Mouse (Mus musculus) forebrain, postnatal 0 days (tissue): ENCODE measurements around the gene Pcdh8. TPM values are rescaled to one million over a fixed set of nuclear protein-coding genes. Genes with fewer than 3 reads are reported as not detected.

Experiments
- ATAC-seq: fragments of 200-750 bp; cut with Nextera tagmentation; 2 replicates; pipeline ENCODE4 v1.8.0; 2017; ENCODE audit warnings: mild to moderate bottlenecking, moderate library complexity
- DNase-seq: peaks from one replicate; pipeline ENCODE4 v3.0.0-alpha.2; 2015
- H3K27ac ChIP-seq: fragments of 300-500 bp; sonication (generic); 2 replicates; pipeline ENCODE4 v1.5.1; 2014; ENCODE audit warnings: low read depth, mild to moderate bottlenecking, antibody characterized with exemption, low read length, moderate library complexity, mixed read lengths
- H3K27me3 ChIP-seq: fragments of 300-500 bp; sonication (generic); 2 replicates; pipeline ENCODE4 v1.6.1; 2014; ENCODE audit warnings: mild to moderate bottlenecking, low read length, mixed read lengths; ENCODE audit not compliant: insufficient read depth
- H3K36me3 ChIP-seq: fragments of 300-500 bp; sonication (generic); 2 replicates; pipeline ENCODE4 v1.6.1; 2014; ENCODE audit warnings: mild to moderate bottlenecking, moderate library complexity; ENCODE audit not compliant: insufficient read depth
- H3K4me1 ChIP-seq: fragments of 300-500 bp; sonication (generic); 2 replicates; pipeline ENCODE4 v1.6.1; 2014; ENCODE audit warnings: antibody characterized with exemption; ENCODE audit not compliant: insufficient read depth
- H3K4me2 ChIP-seq: fragments of 300-500 bp; sonication (generic); 2 replicates; pipeline ENCODE4 v1.6.1; 2014; ENCODE audit warnings: low read depth, mild to moderate bottlenecking, moderate library complexity
- H3K4me3 ChIP-seq: fragments of 300-500 bp; sonication (generic); 2 replicates; pipeline ENCODE4 v1.5.1; 2014; ENCODE audit warnings: low read depth, low read length, mixed read lengths
- H3K9ac ChIP-seq: fragments of 300-500 bp; sonication (generic); 2 replicates; pipeline ENCODE4 v1.6.1; 2014; ENCODE audit warnings: mild to moderate bottlenecking
- H3K9me3 ChIP-seq: fragments of 300-500 bp; sonication (generic); 2 replicates; pipeline ENCODE4 v1.6.1; 2016; ENCODE audit warnings: low read length
- CTCF ChIP-seq: sonication (generic); IDR thresholded peaks from 2 replicates; pipeline ENCODE4 v1.5.1; 2016; ENCODE audit warnings: antibody characterized with exemption, control low read depth, low read depth
- WGBS: fragments of 180-500 bp; shearing (Covaris S2); extraction: QIAGEN DNeasy Blood & Tissue Kit; methylation state at CpG from one replicate; pipeline ENCODE4 v1.1.7; 2014; 5-methylcytosine and 5-hydroxymethylcytosine counted together
- polyA plus RNA-seq: library from polyadenylated mRNA; unstranded; fragments of >200 nt; fragmentation: Nextera tagmentation; extraction: Ambion mirVana; gene quantifications from 2 replicates; pipeline ENCODE4 v1.2.1, GENCODE M21; 2015
- total RNA-seq: library from RNA; depleted of rRNA; stranded (reverse); fragments of >200 nt; gene quantifications from 2 replicates; pipeline ENCODE4 v1.2.3, GENCODE M21; 2014

Gene Pcdh8
- total and polyA plus RNA-seq, 2 experiments from 2014 or later, result 51.5 to 130 TPM

GRCm38 (mm10) chr14:79754601-79755222 lies 16.4 kb downstream of the Pcdh8 start:
- H3K4me2 ChIP-seq, result no peak overlapping the region
- H3K9me3 ChIP-seq, result no peaks in the 10 kb centered on the region
- ATAC-seq, result peak; percentile 36; the same call in 1 of the 2 replicates
- H3K9ac ChIP-seq, result no peak overlapping the region
- no peak overlapping the region for H3K27ac ChIP-seq
- TF ChIP-seq CTCF, result no peak
- H3K27me3 ChIP-seq, result no peaks in the 10 kb centered on the region
- H3K36me3 ChIP-seq, result no peaks in the 10 kb centered on the region
- no peak overlapping the region for H3K4me3 ChIP-seq
- H3K4me1 ChIP-seq, result no peaks in the 10 kb centered on the region
- WGBS, result 44% methylated on average over 13 of the region's 13 CpGs
- DNase-seq, result no peak

DNA sequence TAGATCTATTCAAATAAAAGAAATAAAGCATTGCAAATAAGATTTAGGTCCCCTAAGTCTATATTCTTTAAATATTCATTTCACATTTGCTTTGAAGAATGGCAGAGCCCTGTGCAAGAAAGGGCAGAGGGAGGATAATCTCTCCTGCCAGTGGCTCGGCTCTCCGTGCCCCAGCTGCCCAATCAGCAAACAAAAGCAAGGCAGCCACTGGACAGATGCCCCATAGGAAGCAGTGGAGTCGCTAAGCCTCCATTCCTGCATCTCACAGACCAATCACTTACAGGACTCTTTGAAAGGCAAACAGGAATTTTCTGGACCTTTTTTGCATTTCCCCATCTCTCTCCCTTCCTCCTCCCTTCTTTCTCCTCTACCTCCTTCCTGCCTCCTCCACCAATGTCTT lies 17.0 kb downstream of the Pcdh8 start:
- H3K4me1 ChIP-seq, result no peaks in the 10 kb centered on the region
- no peak for TF ChIP-seq CTCF
- ATAC-seq (no peak), DNase-seq (no peak)
- no peak overlapping the region for H3K4me2 ChIP-seq
- no peaks in the 10 kb centered on the region for H3K36me3 ChIP-seq
- H3K27ac ChIP-seq, result no peak overlapping the region
- no peaks in the 10 kb centered on the region for H3K27me3 ChIP-seq
- H3K9me3 ChIP-seq, result no peaks in the 10 kb centered on the region
- H3K9ac ChIP-seq, result no peak overlapping the region
- H3K4me3 ChIP-seq, result no peak overlapping the region
- WGBS, result 20% methylated on average over 3 of the region's 3 CpGs

DNA sequence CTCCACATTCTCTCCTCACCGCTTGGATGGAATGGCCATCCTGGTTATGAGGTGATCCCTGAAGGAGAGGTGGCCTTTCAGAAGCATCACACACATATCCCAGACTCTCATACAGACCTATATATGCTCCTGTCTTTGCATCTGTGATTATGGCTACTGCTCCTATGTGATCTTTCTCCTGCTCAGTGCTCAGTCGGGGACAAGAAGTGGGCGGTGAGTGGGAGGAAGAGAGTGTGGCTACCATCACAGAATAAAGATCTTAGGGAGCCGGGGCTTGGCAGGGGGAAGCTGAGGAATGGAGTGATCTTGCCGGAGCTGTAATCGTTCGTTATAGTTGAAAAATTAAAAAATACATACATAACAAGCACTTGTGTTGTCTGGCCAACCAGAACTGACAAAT lies 17.4 kb downstream of the Pcdh8 start:
- Histone ChIP-seq H3K9me3 (no peaks in the 10 kb centered on the region), H3K4me3 (no peak overlapping the region), H3K36me3 (no peaks in the 10 kb centered on the region), H3K4me2 (no peak overlapping the region), H3K27ac (no peak overlapping the region), H3K4me1 (no peaks in the 10 kb centered on the region), H3K9ac (no peak overlapping the region), H3K27me3 (no peaks in the 10 kb centered on the region)
- WGBS, result 65% methylated on average over 7 of the region's 7 CpGs
- ATAC-seq (no peak), DNase-seq (no peak)
- no peak for TF ChIP-seq CTCF

DNA sequence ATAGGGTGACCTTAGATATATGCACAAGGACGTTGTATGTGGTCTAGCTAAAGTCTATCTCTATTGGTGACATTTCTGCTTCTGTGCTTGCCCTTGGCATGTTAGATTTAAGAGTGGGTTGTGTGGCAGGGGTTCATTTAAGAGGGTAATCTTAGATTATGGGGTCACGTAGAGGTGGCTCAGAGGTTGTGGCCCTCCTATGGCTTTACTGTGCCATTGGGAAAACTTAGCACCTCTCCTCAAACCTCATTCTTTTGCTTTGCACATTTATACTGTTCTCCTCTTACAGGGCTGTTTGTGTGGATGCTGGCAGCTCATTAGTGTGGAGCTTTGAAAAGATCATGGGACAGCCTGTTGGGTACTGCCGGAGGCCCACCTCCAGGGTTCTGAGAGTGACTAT lies 30.6 kb downstream of the Pcdh8 start:
- no peak overlapping the region for H3K4me2 ChIP-seq
- no peak overlapping the region for H3K27ac ChIP-seq
- no peaks in the 10 kb centered on the region for H3K4me1 ChIP-seq
- H3K9ac ChIP-seq, result no peak overlapping the region
- H3K9me3 ChIP-seq, result no peaks in the 10 kb centered on the region
- 62% methylated on average over 3 of the region's 3 CpGs for WGBS
- no peaks in the 10 kb centered on the region for H3K36me3 ChIP-seq
- ATAC-seq (no peak), DNase-seq (no peak)
- no peak overlapping the region for H3K4me3 ChIP-seq
- no peak for TF ChIP-seq CTCF
- no peaks in the 10 kb centered on the region for H3K27me3 ChIP-seq

DNA sequence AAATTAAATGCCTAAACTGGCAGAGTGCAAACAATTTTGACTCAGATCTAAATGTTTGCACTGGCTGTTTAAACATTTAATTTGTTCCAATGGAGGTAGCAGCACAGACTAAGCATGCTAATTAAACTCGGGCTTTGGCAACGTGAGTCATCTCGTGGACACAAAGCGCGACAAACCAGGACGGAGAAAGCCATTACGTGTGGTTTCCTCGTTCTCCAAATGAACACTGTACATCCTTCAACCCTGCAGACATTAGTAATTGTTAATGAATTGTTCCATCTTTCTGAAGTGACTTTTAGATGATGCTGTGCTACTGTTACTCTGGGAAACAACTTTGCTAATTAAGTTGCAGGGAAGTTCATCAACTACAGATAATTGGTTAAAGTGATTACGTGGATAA lies 32.7 kb downstream of the Pcdh8 start:
- no peak for DNase-seq
- no peaks in the 10 kb centered on the region for H3K36me3 ChIP-seq
- no peak for ATAC-seq

GRCm38 (mm10) chr14:79737642-79738379 lies 33.3 kb downstream of the Pcdh8 start:
- no peak overlapping the region for H3K4me2 ChIP-seq
- no peaks in the 10 kb centered on the region for H3K4me1 ChIP-seq
- no peaks in the 10 kb centered on the region for H3K27me3 ChIP-seq
- peak; percentile 59 for TF ChIP-seq CTCF
- no peak overlapping the region for H3K9ac ChIP-seq
- DNase-seq (no peak), ATAC-seq (no peak)
- 60% methylated on average over 9 of the region's 9 CpGs for WGBS
- no peaks in the 10 kb centered on the region for H3K9me3 ChIP-seq
- H3K4me3 ChIP-seq, result no peak overlapping the region
- H3K27ac ChIP-seq, result no peak overlapping the region
- no peaks in the 10 kb centered on the region for H3K36me3 ChIP-seq

More for the DNA sequence above, 32.7 kb downstream of the Pcdh8 start:
- no peak for TF ChIP-seq CTCF
- Histone ChIP-seq H3K4me2 (no peak overlapping the region), H3K9me3 (no peaks in the 10 kb centered on the region), H3K4me3 (no peak overlapping the region), H3K27me3 (no peaks in the 10 kb centered on the region), H3K9ac (no peak overlapping the region), H3K4me1 (no peaks in the 10 kb centered on the region), H3K27ac (no peak overlapping the region)
- 24% methylated on average over 9 of the region's 9 CpGs for WGBS

DNA sequence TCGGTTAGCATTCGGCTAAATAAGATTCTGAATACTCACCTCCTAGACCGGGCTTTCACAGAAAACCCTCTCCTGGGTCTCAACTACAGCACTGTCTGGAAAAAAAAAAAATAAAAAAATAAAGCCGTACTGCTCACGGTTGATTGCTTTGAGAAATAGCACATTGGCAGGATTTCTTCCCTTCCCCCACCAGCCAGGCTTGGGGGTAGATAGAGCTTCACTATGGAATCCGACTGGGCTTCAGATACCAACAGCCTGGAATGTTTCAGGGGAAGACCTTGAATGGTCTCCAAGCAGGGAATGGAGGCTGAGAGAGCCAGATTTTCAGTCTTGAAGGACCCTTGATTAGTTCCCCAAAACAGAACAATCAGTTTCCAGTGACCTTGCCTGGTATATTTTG lies 34.3 kb downstream of the Pcdh8 start:
- ATAC-seq, result no peak
- no peak for TF ChIP-seq CTCF
- no peak overlapping the region for H3K27ac ChIP-seq
- no peaks in the 10 kb centered on the region for H3K9me3 ChIP-seq
- no peaks in the 10 kb centered on the region for H3K4me1 ChIP-seq
- DNase-seq, result no peak
- no peak overlapping the region for H3K4me2 ChIP-seq
- no peaks in the 10 kb centered on the region for H3K36me3 ChIP-seq
- H3K9ac ChIP-seq, result no peak overlapping the region
- no peak overlapping the region for H3K4me3 ChIP-seq
- WGBS, result 52% methylated on average over 6 of the region's 6 CpGs
- no peaks in the 10 kb centered on the region for H3K27me3 ChIP-seq
